In genomic region chr5:112695254-112695711, GRCm38 (mm10) we compare ENCODE assay signal across 15 mouse cellular contexts.
A peak's percentile ranks its signal among the peaks of the same experiment; 100 is the strongest.
DNase-seq lines count a peak whose midpoint lies in the region; ATAC-seq lines count a peak whose summit lies in the region.
"Had no signal": no experiment of that assay in that cellular context is flagged by ENCODE, and none has a peak within 500 bp of the region (broad histone marks: within the 10 kb centered on the region; RNA-seq: fewer than 3 reads in every experiment).

No protein-coding gene starts in this region.

- H3K27ac ChIP-seq in embryonic facial prominence, embryonic 14.5 days (replicated peaks; ENCODE audit: low read depth, low read length) = no peak overlapping the region

- no peaks in the 10 kb centered on the region for H3K27me3 ChIP-seq in embryonic facial prominence, embryonic 14.5 days (replicated peaks; ENCODE audit: control insufficient read depth, insufficient read depth, low read length)

- intact Hi-C loops in left cerebral cortex, postnatal 4 days (cut with DNase I) = no loop called here
- intact Hi-C loops in left cerebral cortex, postnatal 36 days (cut with DNase I) = no loop called here

- H3K36me3 ChIP-seq in embryonic facial prominence, embryonic 14.5 days (ENCODE audit: control insufficient read depth, insufficient read depth, low read length) = no peaks in the 10 kb centered on the region

- H3K9me3 ChIP-seq in embryonic facial prominence, embryonic 14.5 days (ENCODE audit: control insufficient read depth, low read length) = no peaks in the 10 kb centered on the region

- WGBS in embryonic facial prominence, embryonic 14.5 days = 27% methylated on average over 7 of the region's 7 CpGs

- DNase-seq in left cerebral cortex, postnatal 4 days = peak; percentile 43
- DNase-seq in left cerebral cortex, postnatal 36 days (ENCODE audit: low spot score in 2 of 2) = no peak
- DNase-seq in embryo, embryonic 10.5 days (ENCODE audit: low spot score) = peak; percentile 27
- DNase-seq in embryonic facial prominence, embryonic 14.5 days (ENCODE audit: low spot score) = peak; percentile 53
- DNase-seq in lung, postnatal 10 days = peak; percentile 66
- DNase-seq in urinary bladder, postnatal 25 days (ENCODE audit: low spot score) = no peak
- DNase-seq in kidney, postnatal 36 days = no peak
- DNase-seq: cerebellum, adult 11 months; gastrocnemius, postnatal 14 days; heart, postnatal 14 days; kidney, postnatal 25 days; right cerebral cortex, postnatal 14 days; thymus, adult 2 months had no signal

- H3K4me2 ChIP-seq in embryonic facial prominence, embryonic 14.5 days (ENCODE audit: low read depth, low read length) = no peak overlapping the region

- no peak overlapping the region for H3K4me3 ChIP-seq in embryonic facial prominence, embryonic 14.5 days (ENCODE audit: low read depth, low read length)

- H3K9ac ChIP-seq in embryonic facial prominence, embryonic 14.5 days (ENCODE audit: low read depth, low read length) = no peak overlapping the region

- peak; percentile 53; the same call in 1 of the 2 replicates for ATAC-seq in embryonic facial prominence, embryonic 14.5 days (ENCODE audit: low read depth)
- ATAC-seq: activated CD4-positive, CD25-positive, alpha-beta regulatory T cell, adult 4 months; intestine, postnatal 0 days had no signal

- H3K4me1 ChIP-seq in embryonic facial prominence, embryonic 14.5 days (ENCODE audit: control insufficient read depth, insufficient read depth, low read length) = no peaks in the 10 kb centered on the region

Comparison
In these comparisons a context has a peak if more than half of its experiments do, and no peak if none do; other contexts are left out.
1. DNase-seq: peak in left cerebral cortex, postnatal 4 days (single experiment), embryo, embryonic 10.5 days (single experiment), embryonic facial prominence, embryonic 14.5 days (single experiment) and lung, postnatal 10 days (single experiment); none in left cerebral cortex, postnatal 36 days (0 of 2), urinary bladder, postnatal 25 days (single experiment) and kidney, postnatal 36 days (0 of 2).